14 mouse cellular contexts compared by ENCODE assay signal in genomic region chr17:29435345-29436006, GRCm38 (mm10). TPM values are rescaled to one million over a fixed set of nuclear protein-coding genes. Genes with fewer than 3 reads are reported as not detected.
A peak's percentile ranks its signal among the peaks of the same experiment; 100 is the strongest.
DNase-seq lines count a peak whose midpoint lies in the region; ATAC-seq and TF ChIP-seq lines count a peak whose summit lies in the region.
"Had no signal": no experiment of that assay in that cellular context is flagged by ENCODE, and none has a peak within 500 bp of the region (broad histone marks: within the 10 kb centered on the region; RNA-seq: fewer than 3 reads in every experiment).

No protein-coding gene starts in this region.

- H3K27ac ChIP-seq in heart, embryonic 12.5 days (ENCODE audit: poor library complexity, severe bottlenecking) = peak overlapping the region; percentile 29; the same call in 1 of the 2 replicates
- peak overlapping the region; percentile 95 for H3K27ac ChIP-seq in macrophage
- H3K27ac ChIP-seq: hindbrain, embryonic 14.5 days; layer of hippocampus, adult 2 months; midbrain, embryonic 15.5 days had no signal

- intact Hi-C loops in heart, postnatal 14 days (cut with DNase I) = no loop called here
- intact Hi-C loops in left cerebral cortex, postnatal 10 days (cut with DNase I) = loop anchor here (5.0 kb wide), 1 partner anchor 57 kb away; the partner anchor contains the start of gene Pim1

- H3K27me3 ChIP-seq in heart, embryonic 12.5 days (replicated peaks) = no peaks in the 10 kb centered on the region
- peaks cover 2% of the 10 kb centered on the region; the same call in 1 of the 2 replicates for H3K27me3 ChIP-seq in E14TG2a.4 (ENCODE audit: insufficient read depth, low read length)
- H3K27me3 ChIP-seq: midbrain, embryonic 15.5 days had no signal

- peaks cover 23% of the 10 kb centered on the region for H3K79me2 ChIP-seq in macrophage (ENCODE audit: inconsistent target)

- no peak for DNase-seq in heart, postnatal 14 days
- DNase-seq in 416B (ENCODE audit: low read depth) = peak; percentile 87
- DNase-seq in right cerebral cortex, postnatal 25 days = no peak
- DNase-seq in left cerebral cortex, postnatal 10 days (ENCODE audit: extremely low spot score in 1 of 2, low spot score in 2 of 2) = no peak
- DNase-seq: heart, adult 18-20 months; kidney, adult 18-20 months; right cerebral cortex, adult 18-20 months; thymus, postnatal 25 days had no signal

- WGBS in heart, embryonic 12.5 days = 90% methylated on average over 9 of the region's 9 CpGs
- 53% methylated on average over 9 of the region's 9 CpGs for WGBS in macrophage (ENCODE audit: missing documents)

- no peaks in the 10 kb centered on the region for H3K36me3 ChIP-seq in heart, embryonic 12.5 days
- H3K36me3 ChIP-seq in E14TG2a.4 (ENCODE audit: insufficient read depth, low read length) (no peaks in the 10 kb centered on the region), macrophage (ENCODE audit: inconsistent target) (no peaks in the 10 kb centered on the region)
- H3K36me3 ChIP-seq: midbrain, embryonic 15.5 days had no signal

- H3K4me3 ChIP-seq in heart, embryonic 12.5 days = no peak overlapping the region
- H3K4me3 ChIP-seq in E14TG2a.4 (replicated peaks; ENCODE audit: low read length) (0 out of 2 replicates have a peak overlapping the region, but pooled peaks have one; percentile 4), macrophage (ENCODE audit: inconsistent target) (peak overlapping the region; percentile 30)
- H3K4me3 ChIP-seq: layer of hippocampus, adult 2 months; midbrain, embryonic 15.5 days had no signal

- peaks cover 72% of the 10 kb centered on the region for H3K4me1 ChIP-seq in heart, embryonic 12.5 days (replicated peaks)
- peaks cover 72% of the 10 kb centered on the region for H3K4me1 ChIP-seq in E14TG2a.4 (replicated peaks; ENCODE audit: low read depth, low read length)

- no peak overlapping the region for H3K4me2 ChIP-seq in heart, embryonic 12.5 days
- H3K4me2 ChIP-seq: hindbrain, embryonic 14.5 days; midbrain, embryonic 15.5 days had no signal

- H3K9ac ChIP-seq in heart, embryonic 12.5 days = no peak overlapping the region
- H3K9ac ChIP-seq: hindbrain, embryonic 14.5 days; midbrain, embryonic 15.5 days had no signal

- no peak for ATAC-seq in heart, embryonic 12.5 days (ENCODE audit: insufficient number of reproducible peaks, low FRiP score)
- ATAC-seq: midbrain, embryonic 15.5 days had no signal

- no peak for TF ChIP-seq CTCF in E14TG2a.4 (conservative IDR thresholded peaks at IDR 0.05; ENCODE audit: low read length)

- no peaks in the 10 kb centered on the region for H3K9me3 ChIP-seq in heart, embryonic 12.5 days (replicated peaks)
- H3K9me3 ChIP-seq in E14TG2a.4 (ENCODE audit: low read length) = 0 out of 2 replicates have a peak, but pooled peaks cover 4% of the 10 kb centered on the region
- H3K9me3 ChIP-seq: midbrain, embryonic 15.5 days had no signal

RNA-seq across cellular contexts. Expression of gene Pim1, which starts 55.1 kb away (rescaled TPM):
- 25.1 and 27.0 TPM in 2 replicates for polyA plus RNA-seq in heart, embryonic 12.5 days (2016; fragmentation: Nextera tagmentation; extraction: Ambion mirVana)
- total RNA-seq in heart, postnatal 14 days (2021) = 10 to 100 TPM; 30.8 to 33.7 TPM
- total RNA-seq in macrophage (2018; cell fraction: chromatin; rRNA removed) = 1,000 to 10,000 TPM in 6 of 26 experiments, 100 to 1,000 TPM in 19, 10 to 100 TPM in 1; 95.1 to 1,355 (median 578) TPM
- 1,000 to 10,000 TPM in 3 of 26 experiments, 100 to 1,000 TPM in 21, 10 to 100 TPM in 2; 64.1 to 1,333 (median 331) TPM for total RNA-seq in macrophage (2018; cell fraction: cytosol; rRNA removed)
- total RNA-seq in macrophage (2018; cell fraction: nucleus; rRNA removed) = 1,000 to 10,000 TPM in 10 of 26 experiments, 100 to 1,000 TPM in 15, 10 to 100 TPM in 1; 94.8 to 1,462 (median 879) TPM
- 30.0 to 53.7 TPM (median 48.6 TPM) in 3 replicates for polyA plus RNA-seq in macrophage (2018)
- 1 to 10 TPM; 3.7 to 5.2 TPM for total RNA-seq in left cerebral cortex, postnatal 10 days (2021)

Comparison
In these comparisons a context has a peak if more than half of its experiments do, and no peak if none do; other contexts are left out.
1. RNA of gene Pim1, which starts 55.1 kb away (total RNA-seq): 30.8 to 33.7 TPM in heart, postnatal 14 days; 3.7 to 5.2 TPM in left cerebral cortex, postnatal 10 days; every median in the first group is over 4 times any median in the second.